Mouse (Mus musculus) liver, embryonic 11.5 days (tissue): ENCODE results near the gene Cecr2. TPM values are rescaled to one million over a fixed set of nuclear protein-coding genes. Genes with fewer than 3 reads are reported as not detected.

Experiments
- ATAC-seq: fragments of 200-750 bp; cut with Nextera tagmentation; replicated peaks from 2 replicates; pipeline ENCODE4 v1.8.0; 2017; ENCODE audit warnings: moderate number of reproducible peaks, mild to moderate bottlenecking, moderate TSS enrichment, moderate library complexity; ENCODE audit not compliant: low FRiP score
- DNase-seq: peaks from one replicate; pipeline ENCODE4 v3.0.0-alpha.2; 2017; ENCODE audit warnings: low spot score
- H3K27ac ChIP-seq: fragments of 300-500 bp; sonication (generic); 2 replicates; pipeline ENCODE4 v1.5.1; 2014; ENCODE audit warnings: mild to moderate bottlenecking, low read depth, low read length, control low read depth
- H3K27me3 ChIP-seq: fragments of 300-500 bp; sonication (generic); replicated peaks from 2 replicates; pipeline ENCODE4 v1.6.1; 2014; ENCODE audit warnings: low read length, mixed read lengths; ENCODE audit not compliant: control insufficient read depth, insufficient read depth
- H3K36me3 ChIP-seq: fragments of 300-500 bp; sonication (generic); 2 replicates; pipeline ENCODE4 v1.6.1; 2014; ENCODE audit warnings: mild to moderate bottlenecking, low read length, moderate library complexity, mixed read lengths; ENCODE audit not compliant: control insufficient read depth, insufficient read depth
- H3K4me1 ChIP-seq: fragments of 300-500 bp; sonication (generic); replicated peaks from 2 replicates; pipeline ENCODE4 v1.6.1; 2014; ENCODE audit warnings: low read length, mixed read lengths; ENCODE audit not compliant: control insufficient read depth, insufficient read depth
- H3K4me2 ChIP-seq: fragments of 300-500 bp; sonication (generic); 2 replicates; pipeline ENCODE4 v1.6.1; 2014; ENCODE audit warnings: mild to moderate bottlenecking, control low read depth, moderate library complexity
- H3K4me3 ChIP-seq: fragments of 300-500 bp; sonication (generic); 2 replicates; pipeline ENCODE4 v1.5.1; 2014; ENCODE audit warnings: low read depth, low read length, control low read depth
- H3K9ac ChIP-seq: fragments of 300-500 bp; sonication (generic); 2 replicates; pipeline ENCODE4 v1.6.1; 2014; ENCODE audit warnings: low read depth, low read length, control low read depth
- H3K9me3 ChIP-seq: fragments of 300-500 bp; sonication (generic); 2 replicates; pipeline ENCODE4 v1.6.1; 2016; ENCODE audit warnings: low read length, inconsistent platforms, mixed read lengths; ENCODE audit not compliant: control insufficient read depth
- WGBS: fragments of 180-500 bp; shearing (Covaris S2); extraction: QIAGEN DNeasy Blood & Tissue Kit; methylation state at CpG from one replicate; pipeline ENCODE4 v1.1.7; 2014; 5-methylcytosine and 5-hydroxymethylcytosine counted together
- polyA plus RNA-seq: library from polyadenylated mRNA; unstranded; fragments of >200 nt; fragmentation: Nextera tagmentation; extraction: Ambion mirVana; gene quantifications from 2 replicates; pipeline ENCODE4 v1.2.1, GENCODE M21; 2014

The Cecr2 gene
- polyA plus RNA-seq, 1 experiment from 2014 or later: 11.9 TPM

DNA sequence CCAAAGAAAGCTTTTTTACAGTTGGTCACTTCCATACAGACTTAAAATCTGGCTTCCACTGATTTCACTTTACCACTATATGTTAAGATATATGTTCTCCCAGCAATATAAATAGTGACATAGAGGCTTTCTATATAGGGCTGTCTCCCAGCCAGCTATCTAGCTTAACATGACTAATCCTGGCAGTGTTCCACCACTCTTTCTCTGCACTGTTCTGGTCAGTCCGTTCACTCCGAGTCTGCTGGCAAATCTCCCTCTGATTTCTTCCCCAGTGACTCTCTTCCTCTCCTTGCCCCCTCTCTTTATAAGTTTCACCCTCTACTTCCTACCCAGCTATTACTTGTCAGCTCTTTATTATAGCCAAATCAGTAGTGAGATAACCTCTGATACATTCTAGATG lies 59.8 kb downstream of the Cecr2 start:
- ATAC-seq (no peak), DNase-seq (no peak)
- Histone ChIP-seq H3K36me3 (no peaks in the 10 kb centered on the region), H3K9me3 (no peaks in the 10 kb centered on the region), H3K4me3 (no peak overlapping the region), H3K9ac (no peak overlapping the region), H3K27me3 (no peaks in the 10 kb centered on the region), H3K4me2 (no peak overlapping the region), H3K4me1 (no peaks in the 10 kb centered on the region), H3K27ac (no peak overlapping the region)
- 78% methylated on average over 2 of the region's 2 CpGs for WGBS

DNA sequence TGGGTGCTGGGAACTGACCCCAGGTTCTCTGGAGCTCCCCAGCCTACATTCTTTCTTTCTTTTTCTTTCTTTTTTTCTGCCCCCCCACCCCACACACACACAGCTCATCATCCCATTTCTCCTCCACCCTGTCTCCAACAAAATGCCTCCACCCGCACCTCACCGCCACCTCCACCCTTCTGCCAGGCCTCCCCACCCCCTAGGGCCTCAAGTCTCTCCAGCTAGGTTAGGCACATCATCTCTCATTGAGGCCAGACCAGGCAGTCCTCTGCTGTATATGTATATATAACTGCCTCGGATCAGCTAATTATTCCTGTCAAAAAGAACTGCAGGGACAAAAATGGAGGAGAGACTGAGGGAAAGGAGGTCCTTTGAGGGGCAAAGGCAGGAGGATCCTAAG lies 69.8 kb downstream of the Cecr2 start:
- Histone ChIP-seq H3K4me2 (no peak overlapping the region), H3K27me3 (no peaks in the 10 kb centered on the region), H3K4me3 (no peak overlapping the region), H3K9me3 (no peaks in the 10 kb centered on the region), H3K4me1 (no peaks in the 10 kb centered on the region), H3K36me3 (no peaks in the 10 kb centered on the region), H3K27ac (no peak overlapping the region), H3K9ac (no peak overlapping the region)
- DNase-seq (no peak), ATAC-seq (no peak; the same call in 1 of the 2 replicates)
- WGBS: 84% methylated on average over 3 of the region's 3 CpGs

DNA sequence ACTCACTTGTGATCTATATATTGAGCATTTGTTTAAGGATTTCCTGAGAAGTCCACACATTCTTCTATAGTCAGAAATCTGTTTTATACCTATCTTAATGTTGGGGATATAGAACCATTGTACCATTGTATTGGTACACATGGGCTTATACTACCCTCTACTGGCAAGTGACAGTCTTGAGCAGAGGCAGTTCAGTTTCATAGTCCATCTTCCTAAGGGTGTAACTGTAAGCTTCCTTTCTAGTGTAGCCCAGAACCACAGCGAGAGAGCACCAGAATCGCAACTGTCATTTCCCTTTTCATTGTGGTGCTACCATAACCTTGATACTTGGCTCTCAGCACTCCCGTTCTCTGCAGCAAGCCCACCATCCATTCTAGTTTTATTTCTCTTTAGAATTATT lies 70.4 kb downstream of the Cecr2 start:
- WGBS: 63% methylated on average over 3 of the region's 3 CpGs
- no peaks in the 10 kb centered on the region for H3K36me3 ChIP-seq
- H3K4me3 ChIP-seq: no peak overlapping the region
- no peaks in the 10 kb centered on the region for H3K9me3 ChIP-seq
- no peaks in the 10 kb centered on the region for H3K27me3 ChIP-seq
- H3K9ac ChIP-seq: no peak overlapping the region
- no peak overlapping the region for H3K4me2 ChIP-seq
- DNase-seq (no peak), ATAC-seq (no peak; the same call in 1 of the 2 replicates)
- H3K4me1 ChIP-seq: no peaks in the 10 kb centered on the region
- no peak overlapping the region for H3K27ac ChIP-seq

DNA sequence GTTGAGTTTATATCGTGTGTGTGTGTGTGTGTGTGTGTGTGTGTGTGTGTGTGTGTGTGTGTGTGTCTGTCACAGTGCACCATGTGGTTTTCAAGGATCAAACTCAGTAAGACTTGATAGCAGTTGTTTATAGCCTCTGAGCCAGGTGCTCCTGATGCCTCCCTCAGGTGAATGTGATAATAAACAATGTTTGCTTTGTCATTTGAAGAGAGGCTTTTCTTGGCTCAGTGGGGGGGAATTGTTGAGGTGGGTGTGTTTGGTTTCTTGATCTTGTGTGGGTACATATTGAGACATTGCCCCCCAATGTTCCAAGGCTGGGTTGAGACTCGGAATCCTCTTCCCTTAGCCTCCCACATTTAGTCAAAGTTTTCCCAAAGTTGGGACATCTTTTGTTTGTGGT lies 77.0 kb downstream of the Cecr2 start:
- WGBS: 82% methylated on average over 2 of the region's 2 CpGs
- Histone ChIP-seq H3K27me3 (no peaks in the 10 kb centered on the region), H3K9me3 (no peaks in the 10 kb centered on the region), H3K9ac (no peak overlapping the region), H3K4me3 (no peak overlapping the region), H3K27ac (no peak overlapping the region), H3K4me1 (no peaks in the 10 kb centered on the region), H3K4me2 (no peak overlapping the region), H3K36me3 (no peaks in the 10 kb centered on the region)
- ATAC-seq: no peak
- no peak for DNase-seq

DNA sequence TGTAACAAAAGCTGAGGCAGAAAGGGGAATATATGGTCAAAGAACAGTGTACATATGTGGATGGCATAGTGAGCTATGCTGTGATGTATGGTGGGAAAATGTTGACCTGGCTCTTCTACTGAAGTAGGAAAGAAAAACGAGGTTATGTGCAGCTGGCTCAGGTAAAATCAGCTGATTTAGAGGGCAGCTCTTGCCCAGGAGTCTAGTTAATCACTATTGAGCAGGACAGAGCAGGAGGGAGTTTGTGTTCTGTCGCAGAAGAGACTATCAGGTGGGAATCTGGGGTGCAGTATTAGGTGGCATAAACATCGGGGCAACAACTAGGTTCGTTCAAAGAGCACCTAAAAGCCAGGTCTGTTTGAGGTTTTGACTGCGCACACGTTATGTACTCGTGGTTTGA lies 78.1 kb downstream of the Cecr2 start:
- H3K27ac ChIP-seq: no peak overlapping the region
- H3K27me3 ChIP-seq: no peaks in the 10 kb centered on the region
- H3K4me1 ChIP-seq: no peaks in the 10 kb centered on the region
- no peaks in the 10 kb centered on the region for H3K9me3 ChIP-seq
- H3K9ac ChIP-seq: no peak overlapping the region
- DNase-seq (no peak), ATAC-seq (no peak)
- no peak overlapping the region for H3K4me2 ChIP-seq
- WGBS: 86% methylated on average over 7 of the region's 7 CpGs
- H3K4me3 ChIP-seq: no peak overlapping the region
- H3K36me3 ChIP-seq: no peaks in the 10 kb centered on the region

DNA sequence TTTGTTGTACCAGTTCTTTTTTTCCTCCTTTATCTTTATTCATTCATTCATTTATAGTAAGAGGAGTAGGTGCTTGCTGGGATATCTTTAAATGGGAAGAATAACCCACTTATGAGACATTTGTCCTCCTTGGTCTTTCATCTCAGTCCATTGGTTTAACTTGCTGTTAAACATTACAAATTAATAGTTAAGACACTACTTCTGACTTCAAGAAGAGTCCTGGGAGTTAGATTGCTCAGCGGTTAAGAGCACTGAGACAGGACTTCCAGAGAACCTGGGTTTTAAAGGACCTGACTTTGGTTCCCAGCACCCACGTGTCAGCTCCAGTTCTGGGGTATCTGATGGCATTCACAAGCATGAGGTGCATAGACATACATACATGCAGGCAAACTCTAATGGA lies 80.2 kb downstream of the Cecr2 start:
- no peak for ATAC-seq

DNA sequence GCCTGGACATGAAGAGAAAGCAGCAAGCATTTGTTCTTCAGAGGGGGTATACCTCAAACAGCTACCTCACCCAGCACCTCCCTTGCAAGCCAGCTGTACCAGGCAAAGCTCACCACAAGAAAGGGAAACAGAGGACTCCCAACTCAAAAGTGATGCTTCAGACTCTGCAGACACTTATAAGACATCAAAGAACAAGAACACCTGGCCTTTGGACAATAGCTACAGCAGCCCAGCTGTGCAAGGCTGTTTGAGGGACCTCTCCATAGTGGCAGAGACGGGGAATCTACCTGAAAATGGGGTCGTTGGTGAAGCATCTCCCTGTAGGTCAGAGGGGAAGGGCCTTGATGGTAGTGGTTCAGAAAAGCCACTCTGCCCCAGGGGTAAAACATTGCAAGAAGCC lies 95.0 kb downstream of the Cecr2 start:
- DNase-seq: no peak
- Histone ChIP-seq H3K9me3 (no peaks in the 10 kb centered on the region), H3K4me1 (no peaks in the 10 kb centered on the region), H3K9ac (no peak overlapping the region), H3K4me2 (no peak overlapping the region), H3K36me3 (peaks cover 16% of the 10 kb centered on the region), H3K27ac (no peak overlapping the region), H3K4me3 (no peak overlapping the region), H3K27me3 (no peaks in the 10 kb centered on the region)
- 87% methylated on average over 2 of the region's 2 CpGs for WGBS
- no peak for ATAC-seq

More for the DNA sequence above, 80.2 kb downstream of the Cecr2 start:
- Histone ChIP-seq H3K4me3 (no peak overlapping the region), H3K9ac (no peak overlapping the region), H3K36me3 (no peaks in the 10 kb centered on the region), H3K9me3 (no peaks in the 10 kb centered on the region), H3K27me3 (no peaks in the 10 kb centered on the region), H3K27ac (no peak overlapping the region), H3K4me1 (no peaks in the 10 kb centered on the region), H3K4me2 (no peak overlapping the region)
- DNase-seq: no peak
- 89% methylated on average over 2 of the region's 2 CpGs for WGBS

DNA sequence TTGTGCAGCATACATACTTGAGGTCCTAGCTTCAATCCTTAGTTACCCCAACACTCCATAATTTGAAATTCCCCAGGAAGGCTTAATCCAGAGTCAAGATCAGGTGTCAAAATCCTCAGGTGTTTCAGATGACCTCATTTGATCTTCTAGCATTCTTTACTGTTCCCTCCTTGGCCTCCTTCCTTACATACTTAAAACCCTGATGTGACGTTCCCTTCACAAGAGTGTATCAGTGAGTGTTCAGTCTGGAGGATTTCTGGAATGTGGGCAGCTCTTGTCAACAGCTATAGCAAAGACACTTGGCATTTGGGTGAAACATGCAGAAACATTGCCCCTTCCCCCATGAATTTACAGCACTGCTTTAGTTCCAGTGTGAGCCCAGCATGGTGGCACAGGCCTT lies 103.8 kb downstream of the Cecr2 start:
- H3K27me3 ChIP-seq: no peaks in the 10 kb centered on the region
- ATAC-seq (no peak), DNase-seq (no peak)
- H3K4me2 ChIP-seq: no peak overlapping the region
- H3K27ac ChIP-seq: no peak overlapping the region
- H3K4me1 ChIP-seq: no peaks in the 10 kb centered on the region
- no peak overlapping the region for H3K9ac ChIP-seq
- H3K4me3 ChIP-seq: no peak overlapping the region
- WGBS: 73% methylated on average over 1 of the region's 1 CpGs
- H3K36me3 ChIP-seq: peaks cover 3% of the 10 kb centered on the region
- H3K9me3 ChIP-seq: no peaks in the 10 kb centered on the region

DNA sequence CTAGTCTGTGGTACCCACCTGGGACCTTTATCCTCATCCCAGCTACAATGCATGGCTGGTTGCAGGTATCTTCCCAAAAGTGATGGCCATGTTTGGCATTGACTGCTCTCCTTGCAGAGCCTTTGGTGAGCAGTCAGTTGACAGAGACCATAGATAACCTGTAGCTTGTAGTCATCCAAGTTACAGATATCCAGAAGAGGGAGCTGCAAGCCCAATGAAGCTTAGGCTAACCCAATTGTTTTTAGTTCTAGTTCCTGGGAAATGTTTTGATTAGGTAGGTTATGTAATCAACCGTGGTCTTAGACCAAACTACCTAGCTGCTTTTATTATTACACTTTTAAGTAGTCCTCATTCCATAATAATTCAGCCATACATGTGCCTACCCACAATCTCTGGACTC lies 105.2 kb downstream of the Cecr2 start:
- H3K4me2 ChIP-seq: no peak overlapping the region
- no peak overlapping the region for H3K27ac ChIP-seq
- DNase-seq: no peak
- no peaks in the 10 kb centered on the region for H3K4me1 ChIP-seq
- no peak overlapping the region for H3K9ac ChIP-seq
- peaks cover 2% of the 10 kb centered on the region for H3K36me3 ChIP-seq
- H3K27me3 ChIP-seq: no peaks in the 10 kb centered on the region
- H3K9me3 ChIP-seq: no peaks in the 10 kb centered on the region
- WGBS: 66% methylated on average over 1 of the region's 1 CpGs
- ATAC-seq: no peak
- no peak overlapping the region for H3K4me3 ChIP-seq
